In the genomic region with DNA sequence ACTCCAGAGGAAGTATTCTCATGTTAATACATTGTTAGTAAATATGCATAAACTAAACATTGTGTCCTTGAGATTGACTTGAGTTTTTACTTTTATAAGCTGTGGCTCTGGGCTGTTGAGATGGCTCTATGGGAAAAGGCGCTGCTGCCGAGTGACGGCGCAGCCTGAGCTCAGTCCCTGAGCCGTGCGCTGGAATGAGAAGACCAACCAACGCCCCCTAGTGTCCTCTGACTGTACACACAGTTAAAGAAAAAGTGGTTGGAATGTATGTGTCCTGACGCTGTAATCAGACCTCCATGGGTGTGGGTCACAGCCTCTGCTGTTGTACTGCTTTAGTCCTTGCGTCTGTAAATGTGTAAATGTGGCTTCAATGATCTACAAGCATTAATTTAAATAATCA, we compare ENCODE assay signal across 14 mouse cellular contexts. TPM values are rescaled to one million over a fixed set of nuclear protein-coding genes. Genes with fewer than 3 reads are reported as not detected.
DNase-seq lines count a peak whose midpoint lies in the region; ATAC-seq and TF ChIP-seq lines count a peak whose summit lies in the region.
"Had no signal": no experiment of that assay in that cellular context is flagged by ENCODE, and none has a peak within 500 bp of the region (broad histone marks: within the 10 kb centered on the region; RNA-seq: fewer than 3 reads in every experiment).

No protein-coding gene starts in this region.

- no peak overlapping the region for H3K4me3 ChIP-seq in liver, adult 2 months (ENCODE audit: insufficient read depth, low read depth, low read length)
- H3K4me3 ChIP-seq in liver, embryonic 12.5 days: no peak overlapping the region
- no peak overlapping the region for H3K4me3 ChIP-seq in forebrain, embryonic 16.5 days (replicated peaks; ENCODE audit: low read length)
- H3K4me3 ChIP-seq: forebrain, embryonic 12.5 days; heart, embryonic 15.5 days; limb, embryonic 10.5 days; midbrain, embryonic 12.5 days; stomach, embryonic 15.5 days had no signal

- no peaks in the 10 kb centered on the region; the same call in 1 of the 2 replicates for H3K4me1 ChIP-seq in liver, adult 2 months (ENCODE audit: control insufficient read depth, insufficient read depth, low read length)
- H3K4me1 ChIP-seq in liver, embryonic 12.5 days: peaks cover 11% of the 10 kb centered on the region
- H3K4me1 ChIP-seq in forebrain, embryonic 16.5 days (replicated peaks; ENCODE audit: control insufficient read depth, insufficient read depth, low read length): no peaks in the 10 kb centered on the region
- H3K4me1 ChIP-seq: forebrain, embryonic 12.5 days; limb, embryonic 10.5 days; midbrain, embryonic 12.5 days; stomach, embryonic 15.5 days had no signal

- TF ChIP-seq POLR2A in liver, adult 2 months (IDR thresholded peaks at IDR 0.05; ENCODE audit: extremely low read depth, insufficient read depth, low read length): no peak

- no peak for ATAC-seq in liver, embryonic 12.5 days
- no peak for ATAC-seq in forebrain, embryonic 16.5 days

- H3K79me2 ChIP-seq in liver, adult 2 months (ENCODE audit: control insufficient read depth, insufficient read depth, low read length): peaks cover 8% of the 10 kb centered on the region; the same call in 1 of the 2 replicates

- no peaks in the 10 kb centered on the region for H3K36me3 ChIP-seq in liver, adult 2 months (ENCODE audit: control insufficient read depth, insufficient read depth, low read length)
- peaks cover 37% of the 10 kb centered on the region for H3K36me3 ChIP-seq in liver, embryonic 12.5 days
- no peaks in the 10 kb centered on the region for H3K36me3 ChIP-seq in forebrain, embryonic 16.5 days (ENCODE audit: control insufficient read depth, insufficient read depth)
- H3K36me3 ChIP-seq: heart, embryonic 15.5 days had no signal

- no peak overlapping the region for H3K9ac ChIP-seq in liver, adult 2 months (ENCODE audit: low read depth, low read length)
- H3K9ac ChIP-seq in liver, embryonic 12.5 days: no peak overlapping the region
- no peak overlapping the region for H3K9ac ChIP-seq in forebrain, embryonic 16.5 days (replicated peaks; ENCODE audit: low read depth, low read length)
- H3K9ac ChIP-seq: forebrain, embryonic 12.5 days; heart, embryonic 15.5 days; midbrain, embryonic 12.5 days; stomach, embryonic 15.5 days had no signal

- H3K4me2 ChIP-seq in liver, embryonic 12.5 days: no peak overlapping the region
- H3K4me2 ChIP-seq in forebrain, embryonic 16.5 days (ENCODE audit: low read length): no peak overlapping the region
- H3K4me2 ChIP-seq: forebrain, embryonic 12.5 days; heart, embryonic 15.5 days; midbrain, embryonic 12.5 days; stomach, embryonic 15.5 days had no signal

- H3K9me3 ChIP-seq in liver, embryonic 12.5 days (replicated peaks): no peaks in the 10 kb centered on the region
- H3K9me3 ChIP-seq in forebrain, embryonic 16.5 days (ENCODE audit: control insufficient read depth, low read length): no peaks in the 10 kb centered on the region
- H3K9me3 ChIP-seq: forebrain, embryonic 12.5 days; heart, embryonic 15.5 days; limb, embryonic 10.5 days; midbrain, embryonic 12.5 days; stomach, embryonic 15.5 days had no signal

- peak; percentile 78 for TF ChIP-seq CTCF in liver, adult 2 months (IDR thresholded peaks at IDR 0.05; ENCODE audit: low read depth, low read length)

- WGBS in liver, adult 2 months: 35% methylated on average over 9 of the region's 9 CpGs
- WGBS in liver, embryonic 12.5 days (ENCODE audit: insufficient replicate concordance): 46% methylated on average over 9 of the region's 9 CpGs
- WGBS in forebrain, embryonic 16.5 days: 61% methylated on average over 9 of the region's 9 CpGs

- H3K27me3 ChIP-seq in liver, adult 2 months (ENCODE audit: control insufficient read depth, insufficient read depth, low read length): no peaks in the 10 kb centered on the region
- H3K27me3 ChIP-seq in liver, embryonic 12.5 days (replicated peaks): no peaks in the 10 kb centered on the region
- H3K27me3 ChIP-seq in forebrain, embryonic 16.5 days (replicated peaks; ENCODE audit: control insufficient read depth, insufficient read depth, low read length): no peaks in the 10 kb centered on the region
- H3K27me3 ChIP-seq: forebrain, embryonic 12.5 days; heart, embryonic 15.5 days; midbrain, embryonic 12.5 days; stomach, embryonic 15.5 days had no signal

- no peak overlapping the region for H3K27ac ChIP-seq in liver, adult 2 months (replicated peaks; ENCODE audit: insufficient read depth, low read depth, low read length)
- no peak overlapping the region for H3K27ac ChIP-seq in liver, embryonic 12.5 days
- H3K27ac ChIP-seq in forebrain, embryonic 16.5 days (ENCODE audit: low read length): no peak overlapping the region
- H3K27ac ChIP-seq: forebrain, embryonic 12.5 days; heart, embryonic 15.5 days; limb, embryonic 10.5 days; midbrain, embryonic 12.5 days; stomach, embryonic 15.5 days had no signal

- DNase-seq in adrenal gland, postnatal 14 days: peak; percentile 49
- DNase-seq in adrenal gland, postnatal 36 days: no peak
- peak; percentile 65 for DNase-seq in liver, adult 2 months (ENCODE audit: extremely low read depth, low read depth, low spot score)
- peak; percentile 39 for DNase-seq in embryo, embryonic 11 days
- DNase-seq in naive thymus-derived CD4-positive, alpha-beta T cell, adult 2 months (ENCODE audit: low read depth): peak; percentile 24
- DNase-seq in urinary bladder, postnatal 25 days (ENCODE audit: low spot score): no peak
- DNase-seq: kidney, postnatal 14 days had no signal

RNA-seq across cellular contexts. Expression of gene Cdk8, which starts 29.0 kb away (rescaled TPM):
- 73.2 and 74.4 TPM in 2 replicates for total RNA-seq in adrenal gland, postnatal 14 days (2021)
- total RNA-seq in adrenal gland, postnatal 36 days (2021): 10 to 100 TPM; 43.0 to 78.1 TPM
- 27.8 and 32.5 TPM in 2 replicates for total RNA-seq in liver, adult 2 months (2014; rRNA removed)
- polyA plus RNA-seq in liver, adult 2 months (2012; rRNA removed): 19.3 and 25.2 TPM in 2 replicates
- polyA plus RNA-seq in liver, embryonic 12.5 days (2016; fragmentation: Nextera tagmentation; extraction: Ambion mirVana): 30.7 and 32.5 TPM in 2 replicates
- 16.3 and 18.0 TPM in 2 replicates for polyA plus RNA-seq in forebrain, embryonic 16.5 days (2015; fragmentation: Nextera tagmentation; extraction: Ambion mirVana)

RNA-seq across cellular contexts. Expression of gene Rnf6, which starts 38.6 kb away (rescaled TPM):
- 54.8 and 58.1 TPM in 2 replicates for total RNA-seq in adrenal gland, postnatal 14 days (2021)
- 10 to 100 TPM; 49.3 to 60.3 TPM for total RNA-seq in adrenal gland, postnatal 36 days (2021)
- total RNA-seq in liver, adult 2 months (2014; rRNA removed): 28.4 and 29.4 TPM in 2 replicates
- polyA plus RNA-seq in liver, adult 2 months (2012; rRNA removed): 12.5 and 14.0 TPM in 2 replicates
- polyA plus RNA-seq in liver, embryonic 12.5 days (2016; fragmentation: Nextera tagmentation; extraction: Ambion mirVana): 24.8 and 25.3 TPM in 2 replicates
- polyA plus RNA-seq in forebrain, embryonic 16.5 days (2015; fragmentation: Nextera tagmentation; extraction: Ambion mirVana): 32.2 and 33.2 TPM in 2 replicates

Comparison
In these comparisons a context has a peak if more than half of its experiments do, and no peak if none do; other contexts are left out.
1. DNase-seq: peak in adrenal gland, postnatal 14 days (single experiment), liver, adult 2 months (single experiment), embryo, embryonic 11 days (single experiment) and naive thymus-derived CD4-positive, alpha-beta T cell, adult 2 months (single experiment); none in adrenal gland, postnatal 36 days (0 of 2) and urinary bladder, postnatal 25 days (single experiment).